Mouse (Mus musculus): ENCODE measurements around the gene Tmcc1. TPM values are rescaled to one million over a fixed set of nuclear protein-coding genes. Genes with fewer than 3 reads are reported as not detected.
A peak's percentile ranks its signal among the peaks of the same experiment; 100 is the strongest.

Gene Tmcc1
- polyA plus RNA-seq, 1 experiment from 2014 or later = 28.8 TPM

DNA sequence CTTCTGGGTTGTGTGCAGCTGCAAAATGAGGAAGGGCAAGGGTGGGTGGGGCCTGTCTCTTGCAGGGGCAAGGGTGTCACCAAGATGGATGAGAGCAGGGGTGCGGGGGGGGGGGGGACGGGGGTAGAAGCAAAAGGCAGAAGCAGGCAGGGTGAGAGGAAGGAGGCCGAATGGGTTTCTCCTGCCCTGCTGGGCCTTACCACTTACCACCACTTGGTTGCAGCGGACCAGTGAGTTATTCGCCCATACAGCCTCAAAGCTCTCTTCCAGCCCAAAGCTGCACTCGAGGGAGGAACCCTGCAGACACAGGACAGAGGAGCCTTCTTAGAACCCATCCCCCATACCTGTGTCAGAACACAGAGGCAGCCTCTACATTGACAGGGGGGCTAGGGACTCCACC is 223.3 kb downstream of the Tmcc1 start:
- Histone ChIP-seq H3K9me3 (no peaks in the 10 kb centered on the region), H3K4me2 (no peak overlapping the region), H3K27me3 (replicated peaks) (no peaks in the 10 kb centered on the region), H3K9ac (no peak overlapping the region), H3K27ac (no peak overlapping the region), H3K36me3 (replicated peaks) (no peaks in the 10 kb centered on the region), H3K4me3 (no peak overlapping the region), H3K4me1 (peaks cover 21% of the 10 kb centered on the region; the same call in 1 of the 2 replicates)
- 56% methylated on average over 5 of the region's 6 CpGs for WGBS
- no peak for ATAC-seq (replicated peaks)

DNA sequence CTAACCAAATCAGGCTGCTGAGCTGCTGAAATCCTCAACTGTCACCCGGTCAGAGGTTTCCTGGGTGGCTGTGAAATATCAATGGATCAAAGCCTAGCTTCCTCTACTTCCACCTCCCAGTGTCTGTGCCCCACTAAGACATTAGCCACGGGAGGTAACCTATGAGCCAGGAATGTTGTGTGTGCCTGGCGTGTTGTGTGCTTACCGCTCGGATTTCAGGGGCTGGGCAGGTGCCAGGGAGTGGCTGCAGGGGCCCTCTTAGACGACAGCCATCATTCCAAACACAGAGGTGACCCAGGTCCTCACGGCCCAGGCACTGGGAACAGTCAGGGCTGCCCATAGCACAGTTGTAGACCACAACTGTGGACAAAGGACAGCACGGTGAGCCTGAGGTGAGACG is 224.2 kb downstream of the Tmcc1 start:
- Histone ChIP-seq H3K27me3 (replicated peaks) (no peaks in the 10 kb centered on the region), H3K4me1 (peaks cover 17% of the 10 kb centered on the region; the same call in 1 of the 2 replicates), H3K9ac (no peak overlapping the region), H3K27ac (no peak overlapping the region), H3K36me3 (replicated peaks) (no peaks in the 10 kb centered on the region), H3K4me2 (no peak overlapping the region), H3K4me3 (no peak overlapping the region), H3K9me3 (no peaks in the 10 kb centered on the region)
- no peak for ATAC-seq (replicated peaks)
- 71% methylated on average over 9 of the region's 9 CpGs for WGBS

DNA sequence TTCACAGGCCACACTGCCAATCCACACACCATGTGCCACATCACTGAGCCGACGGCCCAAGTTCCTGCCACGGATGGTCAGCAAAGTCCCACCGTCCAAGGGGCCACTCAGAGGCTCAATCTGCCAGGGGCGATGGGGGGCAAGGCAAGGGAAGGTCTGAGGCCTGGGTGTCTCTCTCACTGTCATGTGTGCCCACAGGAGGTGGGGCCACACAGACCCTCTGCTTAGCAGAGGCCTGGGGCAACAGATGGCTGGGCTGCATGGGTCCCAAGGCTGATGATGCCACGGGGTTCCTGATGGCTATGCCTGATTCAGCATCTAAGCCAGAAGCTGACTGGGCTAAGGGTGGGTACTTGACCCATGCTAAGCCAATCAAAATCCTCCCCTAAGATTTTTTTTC is 224.6 kb downstream of the Tmcc1 start:
- Histone ChIP-seq H3K27me3 (replicated peaks) (no peaks in the 10 kb centered on the region), H3K36me3 (replicated peaks) (no peaks in the 10 kb centered on the region), H3K4me1 (peaks cover 13% of the 10 kb centered on the region; the same call in 1 of the 2 replicates), H3K9ac (no peak overlapping the region), H3K27ac (no peak overlapping the region), H3K9me3 (no peaks in the 10 kb centered on the region), H3K4me2 (no peak overlapping the region), H3K4me3 (no peak overlapping the region)
- WGBS = 69% methylated on average over 6 of the region's 6 CpGs
- ATAC-seq (replicated peaks) = 0 out of 2 replicates have a peak, but pooled peaks have one; percentile 28

Other genes starting within 250 kb of the Tmcc1 start
- gene H1foo, start 248.5 kb downstream of the Tmcc1 start, polyA plus RNA-seq (2015; fragmentation: Nextera tagmentation; extraction: Ambion mirVana) = not detected in 2 replicates
- 8.0 and 8.3 TPM in 2 replicates for gene Plxnd1, start 198.5 kb downstream of the Tmcc1 start, polyA plus RNA-seq (2015; fragmentation: Nextera tagmentation; extraction: Ambion mirVana)
- gene Washc2, start 14.6 kb upstream of the Tmcc1 start, polyA plus RNA-seq (2015; fragmentation: Nextera tagmentation; extraction: Ambion mirVana) = 68.4 and 76.4 TPM in 2 replicates
- gene Zfand4, start 70.7 kb upstream of the Tmcc1 start, polyA plus RNA-seq (2015; fragmentation: Nextera tagmentation; extraction: Ambion mirVana) = 6.8 and 8.5 TPM in 2 replicates
- 74.7 and 82.0 TPM in 2 replicates for gene March8, start 144.5 kb upstream of the Tmcc1 start, polyA plus RNA-seq (2015; fragmentation: Nextera tagmentation; extraction: Ambion mirVana)